Mouse (Mus musculus) gastrocnemius, postnatal 36 days (tissue): ENCODE measurements around the gene Eapp. TPM values are rescaled to one million over a fixed set of nuclear protein-coding genes. Genes with fewer than 3 reads are reported as not detected.
"Not testable (repeated sequence)": the region's sequence is repeated elsewhere in the genome, so short reads cannot be mapped to it uniquely, and the experiment has no call there.

Source experiments
- DNase-seq, 2 experiments: peaks; one replicate each; pipeline ENCODE4 v3.0.0; 2022
- intact Hi-C: fragments of 180-260 bp; cut with DNase I; formaldehyde crosslinking; loops from one replicate; pipeline ENCODE4 v1.15.1; 2025
- long read RNA-seq, 2 experiments: library from polyadenylated mRNA; stranded (forward); transcript quantifications; one replicate each; pipeline ENCODE4 v2.0.0; 2021
- total RNA-seq, 2 experiments: library from RNA; stranded (reverse); gene quantifications; 2 replicates each; pipeline ENCODE4 v1.2.3; 2021

Eapp gene
- total RNA-seq = 10 to 100 TPM; 16.7 to 20.3 TPM
- long read RNA-seq, experiment 1, full-length matches to known transcripts = 27 of 71 reads
- long read RNA-seq, experiment 1, partial matches to known transcripts = 1 of 71 reads
- long read RNA-seq, experiment 1, other reads (novel, unspliced or antisense) = 43 of 71 reads
- long read RNA-seq, experiment 2, full-length matches to known transcripts = 26 of 64 reads
- long read RNA-seq, experiment 2, partial matches to known transcripts = 19 of 64 reads
- long read RNA-seq, experiment 2, other reads (novel, unspliced or antisense) = 19 of 64 reads

DNA sequence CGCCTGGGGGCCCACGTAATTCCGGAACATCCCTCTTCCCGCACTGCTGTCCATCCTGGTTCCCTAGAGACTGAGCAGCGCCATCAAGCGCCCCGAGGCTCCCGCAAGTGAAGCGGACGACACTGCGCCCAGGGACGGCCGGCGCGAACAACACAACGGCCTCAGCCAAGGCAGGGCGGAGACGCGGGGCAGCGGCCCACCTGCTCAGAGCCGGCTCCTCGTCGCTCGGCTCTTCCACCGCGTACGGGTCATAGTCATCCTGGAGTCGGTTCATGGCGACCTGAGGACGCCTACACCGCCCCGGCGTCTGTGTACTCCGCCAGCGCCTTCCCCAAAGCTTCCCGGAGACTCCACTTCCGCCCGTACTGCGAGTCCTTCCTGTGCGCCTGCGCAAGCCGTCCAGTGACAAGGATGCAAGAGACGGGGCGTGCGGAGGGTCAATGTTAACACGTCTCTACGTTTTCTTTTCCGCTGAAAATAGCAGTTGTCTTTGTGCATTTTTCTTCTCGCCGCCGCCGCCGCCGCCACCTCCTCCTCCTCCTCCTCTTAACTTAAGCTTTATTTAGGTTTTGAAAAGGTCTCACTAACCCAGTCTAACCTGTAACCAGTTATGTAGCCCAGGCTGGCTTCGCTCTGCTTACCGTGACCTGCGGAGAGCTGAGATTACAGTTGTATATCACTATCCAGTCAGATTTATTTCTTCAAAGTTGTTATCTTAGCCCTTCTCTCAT, at the start of gene Eapp:
TSS of gene Eapp (minus strand) at position 387 of the 731 bp plus-strand sequence.
- intact Hi-C loops = loop anchor here (5.0 kb wide), 1 partner anchor 47 kb away; no protein-coding TSS in a partner anchor
- peak; percentile 92 to 95 for DNase-seq

- DNase-seq = peak in 1 of 2 experiments; percentile 34
- intact Hi-C loops = not testable (repeated sequence)
Measured at GRCm38 (mm10) chr12:54738661-54739243, 43.1 kb upstream of the Eapp start.

- DNase-seq, intact Hi-C loops: not testable (repeated sequence)
Measured at GRCm38 (mm10) chr12:54737891-54738660, 42.4 kb upstream of the Eapp start.

- DNase-seq, intact Hi-C loops: not testable (repeated sequence)
Measured at GRCm38 (mm10) chr12:54734307-54735131, 38.8 kb upstream of the Eapp start.

DNA sequence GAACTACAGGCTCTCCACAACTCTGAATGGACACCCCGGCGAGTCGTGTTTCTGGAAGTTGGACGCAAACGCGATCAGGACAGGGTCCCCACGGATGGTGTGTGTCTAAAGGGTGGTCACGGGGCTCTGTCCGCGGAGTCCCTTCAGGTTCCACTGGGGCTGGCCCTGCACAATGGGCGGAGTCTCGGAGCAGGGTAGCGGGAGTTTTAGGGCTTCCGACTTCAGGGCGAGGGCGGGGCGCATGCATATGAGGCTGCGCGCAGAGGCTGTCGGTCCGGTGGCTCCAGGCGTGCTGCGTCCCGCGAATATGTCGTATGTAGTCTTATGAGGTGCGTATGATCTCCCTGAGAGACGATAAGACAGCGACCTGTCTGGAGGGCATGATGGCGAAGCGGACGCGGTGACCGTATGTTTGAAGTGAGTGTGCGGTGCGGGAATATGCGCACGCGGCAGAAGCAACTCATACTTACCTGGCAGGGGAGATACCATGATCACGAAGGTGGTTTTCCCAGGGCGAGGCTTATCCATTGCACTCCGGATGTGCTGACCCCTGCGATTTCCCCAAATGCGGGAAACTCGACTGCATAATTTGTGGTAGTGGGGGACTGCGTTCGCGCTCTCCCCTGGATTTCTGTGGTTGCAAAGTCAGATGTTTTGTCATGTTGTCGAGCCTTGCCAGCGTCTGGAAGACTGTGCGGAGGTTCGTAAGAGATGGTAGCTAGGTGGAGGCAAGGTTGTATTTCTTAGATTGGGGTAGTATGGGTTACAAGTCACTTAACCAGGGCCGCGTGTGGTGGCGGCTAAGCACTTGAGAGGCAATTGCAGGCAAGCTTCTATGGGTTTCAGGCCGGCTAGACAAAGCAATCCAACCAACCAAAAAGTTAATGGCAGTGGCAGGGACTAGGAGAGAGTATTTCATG, 33.7 kb upstream of the Eapp start:
- intact Hi-C loops, DNase-seq: not testable (repeated sequence)

- intact Hi-C loops, DNase-seq: not testable (repeated sequence)
Measured at GRCm38 (mm10) chr12:54718871-54719786, 23.4 kb upstream of the Eapp start.

DNA sequence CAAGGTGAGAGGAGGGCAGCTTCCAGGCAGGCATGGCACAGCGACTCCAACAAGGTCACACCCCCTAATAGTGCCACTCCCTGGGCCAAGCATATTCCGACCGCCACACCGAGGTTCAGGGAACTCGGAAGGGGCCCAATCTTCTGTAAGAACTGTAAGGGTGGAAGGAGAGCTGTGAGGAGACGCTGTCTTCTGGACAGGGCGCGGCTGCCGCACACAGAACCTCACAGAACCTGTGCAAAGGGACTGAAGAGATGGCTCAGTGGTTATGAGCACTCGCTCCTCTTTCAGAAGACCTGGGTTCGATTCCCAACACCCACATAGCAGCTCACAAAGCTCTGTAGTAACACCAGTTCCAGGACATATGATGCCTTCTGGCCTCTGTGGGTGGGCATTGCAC, 21.8 kb upstream of the Eapp start:
- intact Hi-C loops, DNase-seq: not testable (repeated sequence)

DNA sequence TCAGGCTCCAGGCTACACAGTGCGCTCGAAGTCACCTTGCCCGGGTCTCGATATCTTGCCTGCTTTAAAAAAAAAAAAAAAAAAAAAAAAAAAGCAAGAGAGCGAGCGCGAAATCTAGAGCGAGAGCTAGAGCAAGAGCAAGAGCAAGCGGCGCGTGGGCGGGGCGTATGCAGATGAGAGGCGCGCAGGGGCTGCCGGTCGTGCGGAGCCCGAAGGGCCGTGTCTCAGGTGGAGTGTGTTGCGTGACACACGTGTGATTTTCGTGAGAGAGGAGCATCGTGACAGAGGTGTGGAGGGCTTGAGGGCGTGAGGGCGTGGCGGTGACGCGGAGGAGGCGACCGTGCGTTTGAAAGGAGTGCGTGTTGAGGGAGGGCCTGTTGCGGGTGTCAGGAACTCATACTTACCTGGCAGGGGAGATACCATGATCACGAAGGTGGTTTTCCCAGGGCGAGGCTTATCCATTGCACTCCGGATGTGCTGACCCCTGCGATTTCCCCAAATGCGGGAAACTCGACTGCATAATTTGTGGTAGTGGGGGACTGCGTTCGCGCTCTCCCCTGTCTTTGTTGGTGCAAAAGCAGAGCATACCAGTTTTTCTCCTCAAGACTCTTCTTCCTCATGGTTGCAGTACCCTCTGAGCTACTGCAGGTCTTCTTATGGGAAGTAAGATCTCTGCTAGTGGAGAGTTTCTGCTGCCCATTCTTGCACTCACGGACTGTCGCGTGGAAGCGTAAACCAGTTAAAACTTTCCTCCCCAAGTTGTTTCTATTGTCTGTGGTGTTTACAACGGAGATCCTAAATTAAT, 18.3 kb upstream of the Eapp start:
- DNase-seq = peak; percentile 25 to 39
- intact Hi-C loops = not testable (repeated sequence)

DNA sequence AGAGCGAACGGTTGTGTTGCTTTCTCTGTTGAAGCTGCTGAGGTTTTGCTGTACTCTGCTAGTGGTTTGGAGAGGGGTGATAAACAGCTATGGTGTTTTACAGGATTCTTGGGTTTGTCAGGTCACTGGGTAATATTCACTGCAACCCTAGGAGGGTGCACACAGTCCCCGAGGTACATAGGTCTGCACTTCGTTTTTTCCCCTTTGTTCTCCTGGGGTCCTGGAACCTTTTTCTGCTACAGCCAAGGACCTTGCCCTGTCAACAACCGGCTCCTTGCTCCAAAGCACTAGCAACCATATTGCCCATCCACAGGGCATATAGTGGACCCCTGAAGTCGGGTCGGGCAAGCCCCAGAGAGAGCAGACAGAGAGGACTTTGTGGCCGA, 14.8 kb upstream of the Eapp start:
- DNase-seq, intact Hi-C loops: not testable (repeated sequence)

DNA sequence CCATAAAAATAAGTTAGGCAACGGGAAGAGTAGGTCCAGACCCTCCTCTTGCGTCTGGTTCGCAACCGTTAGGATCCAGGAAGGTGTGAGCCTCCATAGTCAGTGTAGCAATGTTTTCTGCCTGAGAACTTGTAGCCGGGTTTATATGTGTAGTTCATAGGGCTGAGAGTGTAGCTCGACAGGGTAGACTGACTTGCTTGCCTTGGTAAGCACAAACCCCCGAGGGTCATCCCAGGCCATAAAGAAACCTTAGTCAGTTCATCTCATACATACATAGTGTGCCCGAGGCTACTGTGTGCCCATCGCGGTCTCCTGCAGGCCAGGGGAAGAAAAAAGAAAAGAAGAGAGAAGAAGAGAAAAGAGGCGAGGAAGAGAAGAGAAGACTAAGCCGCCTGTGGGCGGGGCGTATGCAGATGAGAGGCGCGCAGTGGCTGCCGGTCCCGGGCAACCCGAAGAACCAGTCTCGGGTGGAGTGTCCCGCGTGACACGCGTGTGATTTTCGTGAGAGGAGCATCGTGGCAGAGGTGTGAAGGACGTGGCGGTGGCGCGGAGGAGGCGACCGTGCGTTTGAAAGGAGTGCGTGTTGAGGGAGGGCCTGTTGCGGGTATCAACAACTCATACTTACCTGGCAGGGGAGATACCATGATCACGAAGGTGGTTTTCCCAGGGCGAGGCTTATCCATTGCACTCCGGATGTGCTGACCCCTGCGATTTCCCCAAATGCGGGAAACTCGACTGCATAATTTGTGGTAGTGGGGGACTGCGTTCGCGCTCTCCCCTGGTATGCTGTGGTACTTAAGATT, 14.2 kb upstream of the Eapp start:
- intact Hi-C loops, DNase-seq: not testable (repeated sequence)

DNA sequence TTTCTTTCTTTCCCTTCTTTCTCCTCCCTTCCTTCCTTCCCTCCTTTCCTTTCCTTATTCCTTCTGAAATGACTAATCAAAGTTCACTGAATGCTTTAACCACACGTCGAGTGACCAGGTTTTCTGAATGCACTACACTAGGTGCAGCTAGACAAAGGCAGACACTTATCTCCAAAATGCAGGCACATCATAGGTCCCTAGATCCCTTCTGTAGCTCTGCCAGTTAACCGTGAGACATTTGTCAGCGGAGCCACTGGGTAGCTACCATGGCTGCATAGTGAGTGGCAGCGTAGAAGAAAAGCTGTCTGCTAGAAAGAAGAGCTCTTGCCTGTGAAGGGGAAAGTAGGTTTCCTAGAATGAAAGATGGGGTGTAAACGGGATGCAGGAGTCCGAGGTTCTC, 3.7 kb upstream of the Eapp start:
- no peak for DNase-seq
- intact Hi-C loops = loop anchor here (5.0 kb wide), 1 partner anchor 43 kb away; no protein-coding TSS in a partner anchor

- intact Hi-C loops = loop anchor here (5.0 kb wide), 1 partner anchor 44 kb away; no protein-coding TSS in a partner anchor
Measured at GRCm38 (mm10) chr12:54697791-54698250, 2.1 kb upstream of the Eapp start.

GRCm38 (mm10) chr12:54697003-54697597, 1.4 kb upstream of the Eapp start:
- intact Hi-C loops = loop anchor here (5.0 kb wide), 1 partner anchor 45 kb away; no protein-coding TSS in a partner anchor
- no peak for DNase-seq

More at GRCm38 (mm10) chr12:54697791-54698250, 2.1 kb upstream of the Eapp start:
- no peak for DNase-seq

- peak; percentile 80 to 94 for DNase-seq
- intact Hi-C loops = loop anchor here (5.0 kb wide), 1 partner anchor 46 kb away; no protein-coding TSS in a partner anchor
Measured at GRCm38 (mm10) chr12:54696242-54697002, 725 bp upstream of the Eapp start.
